Mouse (Mus musculus) heart, embryonic 16.5 days (tissue): ENCODE data around the gene Fktn. TPM values are rescaled to one million over a fixed set of nuclear protein-coding genes. Genes with fewer than 3 reads are reported as not detected.
"Not testable (repeated sequence)": the region's sequence is repeated elsewhere in the genome, so short reads cannot be mapped to it uniquely, and the experiment has no call there.

Experiments used
- ATAC-seq: fragments of 200-750 bp; cut with Nextera tagmentation; replicated peaks from 2 replicates; pipeline ENCODE4 v1.8.0; 2017; ENCODE audit warnings: moderate number of reproducible peaks; ENCODE audit not compliant: insufficient read depth, low FRiP score; ENCODE audit errors: extremely low read depth
- H3K27ac ChIP-seq: fragments of 300-500 bp; sonication (generic); 2 replicates; pipeline ENCODE4 v1.5.1; 2014; ENCODE audit warnings: mild to moderate bottlenecking, low read length, control low read depth, moderate library complexity
- H3K27me3 ChIP-seq: fragments of 300-500 bp; sonication (generic); 2 replicates; pipeline ENCODE4 v1.6.1; 2014; ENCODE audit warnings: low read length, mixed read lengths; ENCODE audit not compliant: control insufficient read depth, insufficient read depth
- H3K36me3 ChIP-seq: fragments of 300-500 bp; sonication (generic); 2 replicates; pipeline ENCODE4 v1.6.1; 2014; ENCODE audit not compliant: control insufficient read depth, insufficient read depth
- H3K4me1 ChIP-seq: fragments of 300-500 bp; sonication (generic); 2 replicates; pipeline ENCODE4 v1.6.1; 2014; ENCODE audit warnings: low read length, mixed read lengths; ENCODE audit not compliant: control insufficient read depth, insufficient read depth
- H3K4me2 ChIP-seq: fragments of 300-500 bp; sonication (generic); 2 replicates; pipeline ENCODE4 v1.6.1; 2014; ENCODE audit warnings: low read depth, mild to moderate bottlenecking, control low read depth, low read length
- H3K4me3 ChIP-seq: fragments of 300-500 bp; sonication (generic); 2 replicates; pipeline ENCODE4 v1.5.1; 2014; ENCODE audit warnings: mild to moderate bottlenecking, control low read depth, low read length
- H3K9ac ChIP-seq: fragments of 300-500 bp; sonication (generic); 2 replicates; pipeline ENCODE4 v1.6.1; 2014; ENCODE audit warnings: low read length, control low read depth
- H3K9me3 ChIP-seq: fragments of 300-500 bp; sonication (generic); replicated peaks from 2 replicates; pipeline ENCODE4 v1.6.1; 2016; ENCODE audit warnings: low read length; ENCODE audit not compliant: control insufficient read depth
- WGBS: fragments of 180-500 bp; shearing (Covaris S2); extraction: QIAGEN DNeasy Blood & Tissue Kit; methylation state at CpG from one replicate; pipeline ENCODE4 v1.1.7; 2014; 5-methylcytosine and 5-hydroxymethylcytosine counted together
- polyA plus RNA-seq: library from polyadenylated mRNA; unstranded; fragments of >200 nt; fragmentation: Nextera tagmentation; extraction: Ambion mirVana; gene quantifications from 2 replicates; pipeline ENCODE4 v1.2.1, GENCODE M21; 2015

The Fktn gene
- 16.5 and 18.7 TPM in 2 replicates for polyA plus RNA-seq

DNA sequence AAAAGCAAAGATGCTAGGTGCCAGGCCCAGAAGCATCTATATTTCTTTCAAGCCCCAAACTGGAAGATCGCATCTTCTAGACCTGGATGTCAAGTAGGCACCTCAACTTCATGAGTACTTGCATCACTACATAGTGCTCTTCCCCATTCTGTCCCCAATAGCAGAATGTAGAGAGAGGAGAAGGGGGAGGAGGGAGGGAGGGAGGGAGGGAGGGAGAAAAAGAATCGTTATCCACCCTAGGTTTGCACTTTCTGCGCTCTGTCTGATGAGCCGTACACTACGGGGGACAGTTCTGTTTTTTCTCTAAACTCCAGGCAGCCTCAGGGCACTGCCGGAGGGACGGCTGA, at the start of gene Fktn:
TSS of gene Fktn (plus strand) at position 295 of the 347 bp plus-strand sequence.
- peak within 1 kb of the TSS; percentile 86 for H3K4me3 ChIP-seq
- peaks cover 15% of the 10 kb centered on the region for H3K4me1 ChIP-seq
- H3K27ac ChIP-seq, result peak within 1 kb of the TSS; percentile 73
- H3K36me3 ChIP-seq, result no peaks in the 10 kb centered on the region
- no peaks in the 10 kb centered on the region for H3K9me3 ChIP-seq
- H3K27me3 ChIP-seq, result no peaks in the 10 kb centered on the region
- peak within 1 kb of the TSS; percentile 96 for H3K4me2 ChIP-seq
- H3K9ac ChIP-seq, result peak within 1 kb of the TSS; percentile 91
- ATAC-seq, result peak; percentile 47
- 6% methylated on average over 7 of the region's 7 CpGs for WGBS

DNA sequence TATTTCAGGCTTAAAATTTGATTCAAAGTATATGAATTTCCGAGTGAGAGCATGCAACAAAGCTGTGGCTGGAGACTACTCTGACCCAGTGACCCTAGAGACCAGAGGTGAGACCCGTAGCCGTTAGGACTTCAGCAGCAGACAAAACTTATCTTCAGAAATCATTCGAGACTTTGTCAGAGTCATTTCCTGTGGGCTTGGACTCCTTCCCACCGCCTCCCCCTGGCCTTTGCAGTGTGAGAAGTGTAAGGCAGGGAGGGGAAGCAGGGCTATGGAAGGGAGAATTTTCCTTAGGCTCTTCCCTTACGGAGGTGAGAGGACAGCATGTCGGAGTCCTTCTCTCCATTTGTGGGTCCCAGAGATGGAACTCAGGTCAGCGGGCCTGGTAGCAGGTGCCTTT, 31.7 kb upstream of the Fktn start:
- H3K27me3 ChIP-seq, result no peaks in the 10 kb centered on the region
- no peak overlapping the region for H3K9ac ChIP-seq
- peaks cover 9% of the 10 kb centered on the region; the same call in 1 of the 2 replicates for H3K36me3 ChIP-seq
- 67% methylated on average over 8 of the region's 8 CpGs for WGBS
- no peaks in the 10 kb centered on the region for H3K4me1 ChIP-seq
- no peak overlapping the region for H3K27ac ChIP-seq
- ATAC-seq, result no peak
- no peaks in the 10 kb centered on the region for H3K9me3 ChIP-seq
- H3K4me3 ChIP-seq, result no peak overlapping the region
- H3K4me2 ChIP-seq, result no peak overlapping the region

DNA sequence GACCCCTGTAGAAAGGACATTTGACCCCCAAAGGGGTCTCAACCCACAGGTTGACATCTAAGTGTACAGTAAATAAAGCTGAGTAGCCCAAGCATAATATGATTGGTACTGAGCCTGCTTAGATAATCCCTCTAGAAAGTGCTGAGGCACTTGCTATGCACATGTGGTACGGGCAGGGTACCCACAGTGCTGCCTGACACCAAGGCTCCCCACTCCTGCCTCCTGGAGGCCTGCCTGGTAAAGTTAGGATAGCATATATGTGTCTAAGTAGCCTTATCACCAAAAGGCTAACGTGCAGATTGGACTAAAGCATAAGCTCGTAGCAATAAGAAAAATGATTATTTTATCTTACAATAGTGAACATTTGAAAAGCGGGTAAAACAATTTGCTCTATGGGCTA, 24.8 kb upstream of the Fktn start:
- ATAC-seq, result no peak
- H3K4me3 ChIP-seq, result no peak overlapping the region
- H3K27ac ChIP-seq, result no peak overlapping the region
- no peaks in the 10 kb centered on the region for H3K36me3 ChIP-seq
- no peak overlapping the region for H3K9ac ChIP-seq
- no peak overlapping the region for H3K4me2 ChIP-seq
- H3K9me3 ChIP-seq, result no peaks in the 10 kb centered on the region
- whole genome bisulfite sequencing, result 71% methylated on average over 4 of the region's 4 CpGs
- no peaks in the 10 kb centered on the region for H3K4me1 ChIP-seq
- no peaks in the 10 kb centered on the region for H3K27me3 ChIP-seq

DNA sequence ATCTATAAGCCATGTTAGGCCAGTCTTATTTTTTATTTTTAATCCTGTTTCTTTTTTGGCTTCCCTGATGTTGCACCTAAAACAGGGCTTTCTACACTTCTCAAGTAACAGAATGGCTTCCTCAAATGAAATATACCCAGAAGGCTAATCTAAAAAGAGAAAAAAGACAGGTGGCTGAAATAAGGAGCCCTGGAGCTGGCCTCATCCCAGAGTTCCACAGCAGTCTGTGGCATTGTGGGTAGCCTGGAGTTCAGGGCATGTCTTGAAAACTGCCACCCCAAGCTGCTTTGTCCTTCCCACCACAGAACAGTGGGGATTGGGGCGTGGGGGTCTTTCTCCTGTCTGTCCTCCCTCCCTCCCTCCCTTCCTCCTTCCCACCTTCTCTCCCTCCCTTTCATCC, 22.4 kb upstream of the Fktn start:
- Histone ChIP-seq H3K9me3 (no peaks in the 10 kb centered on the region), H3K27me3 (no peaks in the 10 kb centered on the region), H3K36me3 (peaks cover 3% of the 10 kb centered on the region; the same call in 1 of the 2 replicates), H3K4me1 (no peaks in the 10 kb centered on the region), H3K4me3 (no peak overlapping the region), H3K4me2 (no peak overlapping the region), H3K9ac (no peak overlapping the region), H3K27ac (no peak overlapping the region)
- no peak for ATAC-seq
- 72% methylated on average over 1 of the region's 1 CpGs for WGBS

DNA sequence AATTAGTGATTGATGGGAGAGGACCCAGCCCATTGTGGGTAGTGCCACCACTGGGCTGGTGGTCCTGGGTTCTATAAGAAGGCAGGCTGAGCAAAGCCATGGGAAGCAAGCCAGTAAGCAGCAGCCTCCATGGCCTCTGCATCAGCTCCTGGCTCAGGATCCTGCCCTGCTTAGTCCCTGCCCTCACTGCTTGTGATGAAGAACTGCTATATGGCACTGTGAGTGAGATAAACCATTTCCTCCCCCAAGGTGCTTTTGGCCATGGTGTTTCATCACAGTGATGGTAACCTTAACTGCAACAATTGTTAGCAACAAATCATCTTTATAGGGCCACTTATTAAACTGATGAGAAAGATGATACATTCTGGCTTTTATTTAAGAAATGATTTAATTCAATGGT, 4.6 kb upstream of the Fktn start:
- not testable (repeated sequence) for H3K27ac ChIP-seq, H3K36me3 ChIP-seq, ATAC-seq, H3K4me2 ChIP-seq, H3K27me3 ChIP-seq, H3K4me1 ChIP-seq, H3K9me3 ChIP-seq, H3K9ac ChIP-seq, H3K4me3 ChIP-seq

DNA sequence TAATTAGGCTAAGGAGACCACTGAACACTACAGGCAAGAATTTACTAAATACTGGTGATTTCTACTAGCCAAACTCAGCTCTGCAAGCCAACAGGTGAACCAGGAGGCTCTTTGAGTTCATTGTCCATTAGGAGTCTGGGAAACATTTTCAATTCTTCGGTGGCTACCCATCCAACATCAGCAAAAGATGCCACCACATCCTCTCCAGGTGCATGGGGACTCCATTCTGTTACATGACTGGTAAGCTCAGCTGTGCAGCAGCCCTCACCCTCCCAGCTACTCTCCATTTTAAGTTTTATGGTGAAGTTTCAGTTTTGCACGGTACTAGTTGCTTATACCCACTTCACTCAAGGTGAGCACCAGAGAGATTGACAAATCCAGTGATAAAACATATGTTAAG, 3.8 kb upstream of the Fktn start:
- Histone ChIP-seq H3K4me2 (no peak overlapping the region), H3K27ac (no peak overlapping the region), H3K9me3 (no peaks in the 10 kb centered on the region), H3K9ac (no peak overlapping the region), H3K27me3 (no peaks in the 10 kb centered on the region), H3K4me1 (peaks cover 3% of the 10 kb centered on the region), H3K4me3 (no peak overlapping the region), H3K36me3 (no peaks in the 10 kb centered on the region)
- 84% methylated on average over 2 of the region's 2 CpGs for WGBS
- ATAC-seq, result no peak

DNA sequence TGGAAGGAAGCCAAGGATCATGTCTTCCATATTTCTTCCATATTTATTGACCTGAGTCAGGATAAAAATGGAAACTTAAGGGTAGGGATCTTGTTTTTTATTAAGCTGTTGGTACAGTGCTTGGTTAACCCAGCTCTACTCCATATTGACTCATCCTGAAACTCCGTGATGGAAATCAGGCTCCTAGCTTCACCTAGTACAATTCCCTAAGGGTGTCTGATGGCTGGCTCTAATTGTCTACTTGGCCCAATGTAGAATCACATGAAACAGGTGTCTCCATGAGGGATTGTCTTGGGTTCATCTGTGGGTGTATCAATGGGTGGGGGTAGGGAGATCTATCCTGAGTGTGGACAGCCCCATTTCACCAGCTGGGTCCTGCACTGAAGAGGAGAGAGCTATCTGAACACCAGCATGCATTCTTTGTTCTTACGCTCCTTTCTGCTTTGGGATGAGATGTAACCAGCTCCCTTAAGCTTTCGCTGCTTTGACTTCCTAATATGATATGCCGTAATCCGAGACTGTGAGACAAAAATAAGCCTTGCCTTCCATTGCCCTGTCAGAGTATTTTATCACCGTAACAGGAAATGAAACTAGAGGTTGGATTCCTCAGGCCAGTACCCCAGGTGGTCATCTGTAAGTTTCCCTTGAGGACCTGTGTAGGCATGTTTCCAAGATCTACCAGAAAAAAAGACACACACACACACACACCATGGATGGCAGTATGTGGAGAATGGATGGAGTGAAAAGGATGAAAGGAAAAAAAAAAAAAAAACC, 3.1 kb upstream of the Fktn start:
- peaks cover 10% of the 10 kb centered on the region for H3K4me1 ChIP-seq
- no peak for ATAC-seq
- H3K4me3 ChIP-seq, result no peak overlapping the region
- 73% methylated on average over 6 of the region's 6 CpGs for WGBS
- H3K36me3 ChIP-seq, result no peaks in the 10 kb centered on the region
- H3K27ac ChIP-seq, result no peak overlapping the region
- H3K9me3 ChIP-seq, result no peaks in the 10 kb centered on the region
- H3K9ac ChIP-seq, result no peak overlapping the region
- H3K4me2 ChIP-seq, result no peak overlapping the region
- H3K27me3 ChIP-seq, result no peaks in the 10 kb centered on the region

DNA sequence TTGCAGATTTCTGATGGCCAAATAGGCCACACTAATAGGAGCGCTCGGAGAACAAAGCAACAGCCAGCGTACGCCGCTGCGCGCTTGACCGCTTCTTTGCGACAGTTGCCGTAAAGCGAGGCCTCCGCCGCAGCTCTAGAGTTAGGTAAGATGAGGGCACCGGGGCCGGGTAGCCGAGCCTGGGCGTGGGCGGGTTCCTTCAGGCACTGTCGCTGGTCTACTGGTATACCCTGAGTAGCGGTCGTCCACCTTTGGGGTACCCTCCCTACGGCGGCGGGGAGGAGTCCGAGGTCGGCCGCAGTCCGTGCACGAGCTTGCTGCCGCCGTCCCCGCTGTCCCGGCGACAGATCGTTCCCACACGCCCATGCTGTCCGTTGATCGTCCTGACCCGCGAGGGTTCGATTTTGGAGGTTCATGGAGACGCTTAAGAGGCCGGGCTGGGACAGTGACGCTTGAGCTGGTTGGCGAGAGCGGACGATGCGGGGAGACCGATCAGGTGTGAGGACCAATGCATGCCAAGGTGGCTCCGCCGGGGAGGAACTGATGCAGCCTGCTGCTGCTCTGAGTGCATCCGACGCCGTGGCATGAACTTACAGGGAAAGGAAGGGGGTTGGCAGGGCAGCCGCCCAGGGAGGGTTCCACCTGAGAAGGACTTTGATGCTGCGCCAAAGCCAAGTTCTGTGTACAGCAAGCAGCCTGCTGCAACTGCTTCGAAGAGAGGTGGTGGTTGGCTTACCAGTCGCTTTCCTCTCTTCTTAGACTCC, 435 bp downstream of the Fktn start:
- 4% methylated on average over 58 of the region's 58 CpGs for WGBS

DNA sequence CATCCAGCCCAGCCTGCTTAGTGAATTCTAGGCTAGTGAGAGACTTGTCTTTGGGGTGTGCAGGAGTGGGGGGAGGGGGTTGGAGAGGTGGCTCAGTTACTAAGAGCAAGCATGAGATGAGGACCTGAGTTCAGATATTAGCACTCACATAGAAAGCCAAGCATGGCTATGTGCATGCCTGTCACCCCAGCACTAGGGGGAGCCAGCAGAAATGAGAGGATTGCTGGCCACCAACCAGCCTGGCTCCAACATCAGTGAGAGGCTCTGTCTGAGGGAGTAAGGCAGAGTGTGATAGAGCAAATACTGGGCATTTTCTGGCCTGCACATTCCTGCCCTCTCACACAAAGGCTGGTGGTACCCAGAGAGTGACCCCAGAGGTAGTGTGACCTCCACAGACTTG, 2.2 kb downstream of the Fktn start:
- H3K27ac ChIP-seq, result no peak overlapping the region
- no peaks in the 10 kb centered on the region for H3K9me3 ChIP-seq
- H3K27me3 ChIP-seq, result no peaks in the 10 kb centered on the region
- H3K36me3 ChIP-seq, result no peaks in the 10 kb centered on the region
- no peak overlapping the region for H3K4me2 ChIP-seq
- peaks cover 17% of the 10 kb centered on the region for H3K4me1 ChIP-seq
- no peak overlapping the region for H3K4me3 ChIP-seq
- no peak overlapping the region for H3K9ac ChIP-seq
- no peak for ATAC-seq

More for the DNA sequence above, 435 bp downstream of the Fktn start:
- Histone ChIP-seq H3K9me3 (no peaks in the 10 kb centered on the region), H3K4me1 (peaks cover 17% of the 10 kb centered on the region), H3K27ac (peak overlapping the region; percentile 73), H3K4me3 (peak overlapping the region; percentile 86), H3K27me3 (no peaks in the 10 kb centered on the region), H3K4me2 (peak overlapping the region; percentile 96), H3K9ac (peak overlapping the region; percentile 91), H3K36me3 (no peaks in the 10 kb centered on the region)
- peak; percentile 92 for ATAC-seq
